Mouse (Mus musculus): ENCODE measurements at regions not wholly inside any gene's neighbourhood (a gene's known extent, or its start where the extent isn't known, plus 50 kb on each side); places are given as distances from the start of the nearest gene placed in this dataset.

- TF ChIP-seq CTCF (IDR thresholded peaks at IDR 0.05; ENCODE audit: insufficient read depth, low read depth, low read length) (no peak), POLR2A (IDR thresholded peaks at IDR 0.05; ENCODE audit: insufficient read depth, low read depth, low read length) (no peak)
Measured at GRCm38 (mm10) chr3:83676147-83676546, 90.0 kb upstream of the Sfrp2 start.

All from olfactory bulb, adult 2 months (tissue).